9 mouse cellular contexts compared by ENCODE assay signal in the genomic region with DNA sequence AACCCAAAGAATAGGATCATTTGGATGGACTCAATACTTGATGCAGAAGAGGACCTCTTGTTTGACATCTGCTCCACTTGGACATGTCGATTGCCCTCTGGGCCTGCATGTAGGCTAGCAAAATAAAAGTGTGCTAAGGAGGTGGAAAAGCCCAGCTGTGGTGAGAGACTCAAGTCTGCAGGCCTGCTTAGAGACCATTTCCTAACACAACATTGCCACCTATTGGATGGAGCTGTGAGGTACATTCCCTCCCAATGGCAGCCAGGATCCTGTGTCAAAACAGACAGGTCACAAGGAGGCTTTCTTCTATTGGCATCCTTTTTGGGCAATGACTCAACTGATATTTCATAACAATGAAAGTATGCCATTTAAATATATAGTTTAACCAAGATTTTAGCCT. TPM values are rescaled to one million over a fixed set of nuclear protein-coding genes. Genes with fewer than 3 reads are reported as not detected.
DNase-seq lines count a peak whose midpoint lies in the region; ATAC-seq and TF ChIP-seq lines count a peak whose summit lies in the region.
"Had no signal": no experiment of that assay in that cellular context is flagged by ENCODE, and none has a peak within 500 bp of the region (broad histone marks: within the 10 kb centered on the region; RNA-seq: fewer than 3 reads in every experiment).

No protein-coding gene starts in this region.

- peaks cover 3% of the 10 kb centered on the region; the same call in 1 of the 2 replicates for H3K27me3 ChIP-seq in limb, embryonic 14.5 days (ENCODE audit: control insufficient read depth, insufficient read depth, low read length)
- no peaks in the 10 kb centered on the region for H3K27me3 ChIP-seq in testis, adult 2 months (ENCODE audit: control insufficient read depth, insufficient read depth, low read length)

- peak; percentile 58; the same call in 1 of the 2 replicates for ATAC-seq in limb, embryonic 14.5 days (ENCODE audit: low FRiP score, low read depth)
- ATAC-seq in monocyte, adult 5-6 weeks (replicated peaks; ENCODE audit: insufficient number of reproducible peaks, low FRiP score, low TSS enrichment, poor library complexity, severe bottlenecking), result peak; percentile 82

- H3K36me3 ChIP-seq in limb, embryonic 14.5 days (ENCODE audit: control insufficient read depth, insufficient read depth, low read length), result peaks cover under 1% of the 10 kb centered on the region; the same call in 1 of the 2 replicates
- H3K36me3 ChIP-seq in testis, adult 2 months (ENCODE audit: control insufficient read depth, insufficient read depth, low read length), result no peaks in the 10 kb centered on the region

- no peak for TF ChIP-seq POLR2A in limb, embryonic 14.5 days (IDR thresholded peaks at IDR 0.05; ENCODE audit: borderline replicate concordance, extremely low read depth, insufficient read depth, insufficient read length)
- no peak for TF ChIP-seq POLR2A in testis, adult 2 months (IDR thresholded peaks at IDR 0.05; ENCODE audit: control insufficient read depth, low read depth, low read length)

- whole genome bisulfite sequencing in limb, embryonic 14.5 days, result 13% methylated on average over 1 of the region's 1 CpGs

- TF ChIP-seq CTCF in testis, adult 2 months (IDR thresholded peaks at IDR 0.05; ENCODE audit: control insufficient read depth, insufficient read depth, insufficient replicate concordance, low read depth, low read length), result peak; percentile 33; the same call in 1 of the 2 replicates

- H3K4me3 ChIP-seq in limb, embryonic 14.5 days (replicated peaks; ENCODE audit: low read length), result no peak overlapping the region
- no peak overlapping the region for H3K4me3 ChIP-seq in testis, adult 2 months (ENCODE audit: control insufficient read depth, low read depth, low read length)

- no peak overlapping the region for H3K4me2 ChIP-seq in limb, embryonic 14.5 days (replicated peaks; ENCODE audit: low read depth, low read length, severe bottlenecking)

- no peak overlapping the region for H3K27ac ChIP-seq in limb, embryonic 14.5 days (replicated peaks; ENCODE audit: low read depth, low read length)
- H3K27ac ChIP-seq in testis, adult 2 months (ENCODE audit: control insufficient read depth, insufficient read depth, low read depth, low read length), result no peak overlapping the region

- DNase-seq in CD4-positive, CD25-positive, alpha-beta regulatory T cell, adult 2 months (ENCODE audit: low read depth, low spot score), result peak; percentile 88
- peak; percentile 54 to 90 for DNase-seq in adrenal gland, adult (ENCODE audit: inconsistent age in 2 of 2, low spot score in 1 of 2)
- peak; percentile 84 for DNase-seq in embryo, embryonic 10.5 days (ENCODE audit: low spot score)
- peak; percentile 42 for DNase-seq in gastrocnemius, postnatal 10 days
- DNase-seq in kidney, adult 8-10 months, result peak; percentile 67 to 81
- DNase-seq in limb, embryonic 14.5 days (ENCODE audit: low spot score), result peak; percentile 77

- no peak overlapping the region for H3K9ac ChIP-seq in limb, embryonic 14.5 days (ENCODE audit: low read depth, low read length, severe bottlenecking)

- H3K9me3 ChIP-seq in limb, embryonic 14.5 days (ENCODE audit: control insufficient read depth, low read length), result no peaks in the 10 kb centered on the region

- H3K4me1 ChIP-seq in limb, embryonic 14.5 days (ENCODE audit: control insufficient read depth, insufficient read depth, low read length), result no peaks in the 10 kb centered on the region
- H3K4me1 ChIP-seq in testis, adult 2 months (ENCODE audit: control insufficient read depth, insufficient read depth, low read length), result peaks cover 9% of the 10 kb centered on the region

RNA-seq across cellular contexts. Expression of gene Gm4952, which starts 7.9 kb away (rescaled TPM):
- total RNA-seq in gastrocnemius, postnatal 10 days (2021), result not detected
- 0.04 and 0.08 TPM in 2 replicates for polyA plus RNA-seq in limb, embryonic 14.5 days (2012; rRNA removed)
- 0.33 TPM in 1 of 2 replicates, not detected in the other for polyA plus RNA-seq in limb, embryonic 14.5 days (2014; fragmentation: Nextera tagmentation; extraction: Ambion mirVana)
- not detected in 3 replicates for total RNA-seq in monocyte, adult 5-6 weeks (2017)
- polyA plus RNA-seq in testis, adult 2 months (2012; rRNA removed), result not detected in 2 replicates
- polyA plus RNA-seq: heart, embryonic 14.5 days had no signal

RNA-seq across cellular contexts. Expression of gene Glyat, which starts 41.2 kb away (rescaled TPM):
- not detected for total RNA-seq in gastrocnemius, postnatal 10 days (2021)
- polyA plus RNA-seq in limb, embryonic 14.5 days (2012; rRNA removed), result 0.04 TPM in 1 of 2 replicates, not detected in the other
- polyA plus RNA-seq in limb, embryonic 14.5 days (2014; fragmentation: Nextera tagmentation; extraction: Ambion mirVana), result not detected in 2 replicates
- total RNA-seq in monocyte, adult 5-6 weeks (2017), result not detected in 3 replicates
- not detected in 2 replicates for polyA plus RNA-seq in testis, adult 2 months (2012; rRNA removed)
- polyA plus RNA-seq: heart, embryonic 14.5 days had no signal

RNA-seq across cellular contexts. Expression of gene Fam111a, which starts 46.4 kb away (rescaled TPM):
- total RNA-seq in gastrocnemius, postnatal 10 days (2021), result 10 to 100 TPM in 1 of 2 experiments, 1 to 10 TPM in 1; 7.3 to 11.2 TPM
- polyA plus RNA-seq in limb, embryonic 14.5 days (2012; rRNA removed), result 11.0 and 17.1 TPM in 2 replicates
- polyA plus RNA-seq in limb, embryonic 14.5 days (2014; fragmentation: Nextera tagmentation; extraction: Ambion mirVana), result 23.8 and 25.1 TPM in 2 replicates
- 148 to 161 TPM (median 159 TPM) in 3 replicates for total RNA-seq in monocyte, adult 5-6 weeks (2017)
- polyA plus RNA-seq in testis, adult 2 months (2012; rRNA removed), result 0.07 and 0.11 TPM in 2 replicates

Comparison
In these comparisons a context has a peak if more than half of its experiments do, and no peak if none do; other contexts are left out.
1. RNA of gene Fam111a, which starts 46.4 kb away (total RNA-seq): 148 to 161 TPM in monocyte, adult 5-6 weeks; 7.3 to 11.2 TPM in gastrocnemius, postnatal 10 days; every median in the first group is over 10 times any median in the second.
2. Peak in every context shown above with its lines, with median percentiles within 50 percentile points of each other: DNase-seq.